Mouse (Mus musculus): Measurements from ENCODE around the gene Gm17720. TPM values are rescaled to one million over a fixed set of nuclear protein-coding genes. Genes with fewer than 3 reads are reported as not detected.
"Not testable (repeated sequence)": the region's sequence is repeated elsewhere in the genome, so short reads cannot be mapped to it uniquely, and the experiment has no call there.

The Gm17720 gene
- total RNA-seq, 4 experiments from 2014 or later = not detected

DNA sequence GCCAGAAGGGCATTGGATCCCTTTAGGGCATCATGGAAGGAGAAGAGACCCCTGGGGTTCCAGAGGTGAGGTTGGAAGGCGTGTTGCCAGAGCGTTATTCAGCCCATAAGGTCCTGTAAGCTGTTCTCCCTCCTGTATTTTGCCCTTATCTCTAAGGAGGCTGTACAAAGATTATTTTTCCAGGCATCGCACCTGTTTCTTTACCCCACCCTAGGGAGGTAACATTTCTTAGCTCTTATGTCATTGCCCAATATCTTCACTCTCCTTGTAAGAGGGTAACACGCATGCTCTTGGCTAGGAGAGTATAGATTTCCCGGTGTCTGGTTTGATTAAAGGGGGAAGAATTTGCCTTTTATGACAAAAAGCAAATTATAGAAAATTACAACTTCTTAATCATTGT is 62.9 kb downstream of the Gm17720 start, which contains the start of gene Chst4:
Gene Chst4 (minus strand): TSS at position 82 of the 400 bp plus-strand sequence.
- DNase-seq (ENCODE audit: low spot score in 2 of 2) = no peak

DNA sequence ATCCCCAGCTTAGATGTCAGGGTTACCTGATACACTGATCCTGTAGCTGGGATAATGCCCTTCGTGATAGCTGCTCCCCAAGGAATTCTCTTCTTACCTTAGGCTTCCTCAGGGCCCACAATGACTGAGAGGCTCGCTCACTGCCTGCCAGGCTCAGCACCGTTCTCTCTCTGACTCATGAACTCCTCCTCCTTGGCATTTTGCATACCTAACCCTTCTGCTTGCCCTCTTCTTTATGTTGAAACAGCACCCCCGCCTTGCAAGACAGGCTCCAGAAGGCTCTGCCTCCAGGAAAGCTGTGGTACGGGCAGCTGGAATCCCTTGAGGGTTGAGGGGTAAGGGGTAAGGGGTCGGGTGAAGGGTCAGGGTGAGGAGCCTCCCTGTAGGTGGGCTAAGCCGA is 63.3 kb downstream of the Gm17720 start:
- no peak for DNase-seq (ENCODE audit: low spot score in 2 of 2)

DNA sequence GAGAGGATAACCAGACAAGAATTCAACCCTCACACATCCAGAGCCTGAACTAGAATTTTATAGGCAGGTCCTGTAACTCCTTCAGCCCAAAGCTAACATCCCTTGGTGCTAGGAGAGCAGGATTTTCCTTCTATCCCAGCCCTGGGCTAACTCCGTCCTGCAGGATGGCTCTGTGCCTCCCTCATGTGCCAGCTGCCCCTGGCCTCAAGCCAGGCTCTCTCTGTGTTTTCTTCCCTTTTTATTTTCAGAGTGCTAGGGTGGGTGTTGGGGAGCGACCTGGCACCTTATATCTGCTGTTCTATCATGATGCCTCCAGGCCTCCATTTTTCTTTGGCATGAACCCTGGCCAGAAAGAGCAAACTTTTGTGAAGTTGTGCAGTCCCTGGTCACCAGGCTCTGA is 66.4 kb downstream of the Gm17720 start:
- DNase-seq (ENCODE audit: low spot score in 2 of 2) = peak in 1 of 2 experiments; percentile 16

DNA sequence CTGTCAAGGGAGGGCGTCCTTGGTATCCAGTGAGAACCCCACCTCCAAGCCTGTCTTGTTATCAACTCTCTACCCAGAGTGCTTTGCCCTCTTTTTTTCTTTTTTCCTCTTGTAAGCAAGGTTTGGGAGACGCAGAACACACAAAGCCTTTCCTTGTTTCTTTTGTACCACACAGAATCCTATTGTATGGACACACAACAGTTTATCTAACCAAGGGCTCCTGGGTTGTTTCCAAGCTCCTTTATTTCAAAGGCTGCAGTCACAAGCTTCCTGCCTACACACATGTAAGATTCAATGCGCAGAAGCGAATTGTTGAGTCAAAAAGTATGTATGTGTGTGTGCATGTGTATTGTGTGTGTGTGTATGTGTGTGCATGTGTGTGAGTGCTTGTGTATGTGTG is 68.2 kb downstream of the Gm17720 start:
- DNase-seq (ENCODE audit: low spot score in 2 of 2) = peak; percentile 5 to 6

DNA sequence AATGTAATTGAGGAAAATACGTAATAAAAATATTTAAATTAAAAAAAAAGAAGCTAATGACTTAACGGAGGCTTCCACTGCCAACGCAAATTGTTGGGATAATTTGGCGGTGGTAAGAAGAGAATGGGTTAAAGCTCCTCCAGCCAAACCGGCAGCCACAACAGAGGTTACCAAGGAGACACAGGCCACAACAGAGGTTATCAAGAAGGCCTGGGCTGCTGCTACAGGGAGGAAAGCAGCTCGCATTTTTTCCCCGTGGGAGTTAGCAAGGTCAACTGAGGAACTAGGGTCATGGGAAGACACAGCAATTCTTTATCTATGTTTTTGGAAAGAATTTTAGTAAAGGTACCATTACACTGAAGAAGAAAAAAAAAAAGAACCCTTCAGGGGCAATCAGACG is 68.8 kb downstream of the Gm17720 start:
- not testable (repeated sequence) for DNase-seq (ENCODE audit: low spot score in 2 of 2)

Other genes with a start within 250 kb of the Gm17720 start
- gene Phlpp2, start 234.2 kb downstream of the Gm17720 start, total RNA-seq (2022) = 10 to 100 TPM; 24.8 to 36.5 (median 31.8) TPM
- gene Marveld3, start 140.6 kb downstream of the Gm17720 start, total RNA-seq (2022) = under 1 TPM in 2 of 4 experiments, not detected in 2; 0.20 to 0.25 TPM
- gene Tat, start 112.3 kb downstream of the Gm17720 start, total RNA-seq (2022) = not detected
- under 1 TPM in 2 of 4 experiments, not detected in 2; 0.17 to 0.45 TPM for gene Chst4, start 63.0 kb downstream of the Gm17720 start, total RNA-seq (2022)
- gene Zfp612, start 23.0 kb downstream of the Gm17720 start, total RNA-seq (2022) = 10 to 100 TPM; 27.3 to 34.4 (median 29.6) TPM
- gene Gm21964, start 1.5 kb downstream of the Gm17720 start, total RNA-seq (2022) = not detected
- gene Calb2, start 65.5 kb upstream of the Gm17720 start, total RNA-seq (2022) = 10 to 100 TPM; 36.3 to 41.0 (median 38.6) TPM
- 1 to 10 TPM; 5.7 to 6.8 (median 6.6) TPM for gene Cmtr2, start 112.9 kb upstream of the Gm17720 start, total RNA-seq (2022)
- gene Hydin, start 164.2 kb upstream of the Gm17720 start, total RNA-seq (2022) = under 1 TPM; 0.63 to 0.96 (median 0.70) TPM

Data from layer of hippocampus, adult 8-10 months (tissue).